Mouse (Mus musculus) embryonic fibroblast, embryonic 13.5 days (primary cell): ENCODE results near the gene Foxe1.

ENCODE experiments used
- CTCF ChIP-seq: IDR thresholded peaks from 2 replicates; pipeline ENCODE4 v1.5.1; 2011; ENCODE audit warnings: mild to moderate bottlenecking, control low read depth, low read length, moderate library complexity, borderline replicate concordance; ENCODE audit not compliant: insufficient read depth
- POLR2A ChIP-seq: IDR thresholded peaks from 2 replicates; pipeline ENCODE4 v1.6.1; 2011; ENCODE audit warnings: low read depth, mild to moderate bottlenecking, control low read depth, low read length, moderate library complexity

- TF ChIP-seq POLR2A = peak; percentile 41; the same call in 1 of the 2 replicates
- no peak for TF ChIP-seq CTCF
Observed at GRCm38 (mm10) chr4:46371030-46371429, 27.6 kb downstream of the Foxe1 start.
